Mouse (Mus musculus): ENCODE measurements around the gene Rbm39.
A peak's percentile ranks its signal among the peaks of the same experiment; 100 is the strongest.
"Not testable (repeated sequence)": the region's sequence is repeated elsewhere in the genome, so short reads cannot be mapped to it uniquely, and the experiment has no call there.

Gene Rbm39

GRCm38 (mm10) chr2:156180094-156180821, at the start of gene Rbm39:
TSS of gene Rbm39 (minus strand) at chr2:156180238.
- DNase-seq: peak; percentile 100

GRCm38 (mm10) chr2:156229171-156229570, 49.1 kb upstream of the Rbm39 start:
- no peak for DNase-seq

- no peak for DNase-seq
These were observed 47.7 kb upstream of the Rbm39 start for GRCm38 (mm10) chr2:156227689-156228088.

GRCm38 (mm10) chr2:156224043-156224442, 44.0 kb upstream of the Rbm39 start:
- no peak for DNase-seq

GRCm38 (mm10) chr2:156222100-156222499, 42.1 kb upstream of the Rbm39 start:
- DNase-seq: no peak

- no peak for DNase-seq
These were observed 37.7 kb upstream of the Rbm39 start for GRCm38 (mm10) chr2:156217786-156218185.

- DNase-seq: no peak
These were observed 23.9 kb upstream of the Rbm39 start for GRCm38 (mm10) chr2:156203917-156204316.

- DNase-seq: peak; percentile 76
These were observed 22.9 kb upstream of the Rbm39 start for GRCm38 (mm10) chr2:156202848-156203437.

- no peak for DNase-seq
These were observed 21.4 kb upstream of the Rbm39 start for GRCm38 (mm10) chr2:156201486-156201885.

GRCm38 (mm10) chr2:156199944-156200343, 19.9 kb upstream of the Rbm39 start:
- DNase-seq: no peak

- no peak for DNase-seq
These were observed 17.3 kb upstream of the Rbm39 start for GRCm38 (mm10) chr2:156197129-156197911.

- DNase-seq: peak; percentile 98
These were observed 16.5 kb upstream of the Rbm39 start, which contains the start of gene Phf20 for GRCm38 (mm10) chr2:156196302-156197128. TSS of gene Phf20 (plus strand) at chr2:156196466.

- no peak for DNase-seq
These were observed 14.5 kb upstream of the Rbm39 start for GRCm38 (mm10) chr2:156194571-156194970.

GRCm38 (mm10) chr2:156193066-156193862, 13.2 kb upstream of the Rbm39 start:
- DNase-seq: no peak

- no peak for DNase-seq
These were observed 12.0 kb upstream of the Rbm39 start for GRCm38 (mm10) chr2:156192068-156192467.

GRCm38 (mm10) chr2:156191540-156191939, 11.5 kb upstream of the Rbm39 start:
- no peak for DNase-seq

GRCm38 (mm10) chr2:156190004-156190896, 10.2 kb upstream of the Rbm39 start:
- DNase-seq: no peak

GRCm38 (mm10) chr2:156189241-156189640, 9.2 kb upstream of the Rbm39 start:
- not testable (repeated sequence) for DNase-seq

- DNase-seq: no peak
These were observed 1.6 kb upstream of the Rbm39 start for GRCm38 (mm10) chr2:156181592-156181991.

- DNase-seq: no peak
These were observed 969 bp upstream of the Rbm39 start for GRCm38 (mm10) chr2:156180824-156181590.
